Mouse (Mus musculus) left cerebral cortex, adult 9 months (tissue): ENCODE data around the gene Cnot4.

Source experiments
- DNase-seq, 2 experiments: peaks; one replicate each; pipeline ENCODE4 v3.0.0; 2022; ENCODE audit warnings: low spot score in 2 of 2

The Cnot4 gene

DNA sequence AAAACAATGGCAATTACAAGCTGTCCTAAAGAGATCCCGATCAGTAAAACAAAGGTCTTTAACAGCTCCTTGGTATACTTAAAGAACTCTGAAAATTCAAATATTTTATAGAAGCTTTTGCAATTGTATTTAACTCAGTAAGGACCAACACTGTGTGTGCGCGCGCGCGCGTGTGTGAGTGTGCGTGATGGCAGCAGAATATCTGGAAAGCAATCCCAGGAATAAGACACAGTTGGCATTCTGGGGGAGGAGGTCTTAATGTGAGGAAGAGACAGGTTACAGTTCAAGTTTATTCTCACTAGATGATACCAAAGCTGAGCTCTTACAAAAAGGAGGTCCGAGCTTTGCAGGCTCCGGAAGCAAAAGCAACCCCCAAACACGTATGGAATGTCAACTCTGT is 100.2 kb downstream of the Cnot4 start:
- no peak for DNase-seq

DNA sequence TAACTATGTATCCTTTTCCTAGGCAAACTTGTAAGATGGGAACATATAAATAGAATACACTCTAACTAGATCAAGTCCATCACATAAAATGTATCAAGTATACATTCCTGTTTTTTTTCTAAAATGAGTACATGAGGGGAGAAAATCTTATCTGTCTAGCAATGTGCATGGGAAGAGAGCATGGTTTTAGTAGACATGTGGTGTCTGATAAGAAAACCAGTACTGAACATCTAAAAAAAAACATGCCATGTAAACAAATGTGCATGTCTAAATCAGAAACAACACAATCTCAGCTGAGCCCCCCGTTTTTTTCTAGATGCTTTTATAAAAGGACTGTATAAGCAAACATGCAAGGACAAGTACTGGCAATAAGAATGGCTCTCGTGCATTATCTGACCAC is 100.8 kb downstream of the Cnot4 start:
- DNase-seq: no peak

DNA sequence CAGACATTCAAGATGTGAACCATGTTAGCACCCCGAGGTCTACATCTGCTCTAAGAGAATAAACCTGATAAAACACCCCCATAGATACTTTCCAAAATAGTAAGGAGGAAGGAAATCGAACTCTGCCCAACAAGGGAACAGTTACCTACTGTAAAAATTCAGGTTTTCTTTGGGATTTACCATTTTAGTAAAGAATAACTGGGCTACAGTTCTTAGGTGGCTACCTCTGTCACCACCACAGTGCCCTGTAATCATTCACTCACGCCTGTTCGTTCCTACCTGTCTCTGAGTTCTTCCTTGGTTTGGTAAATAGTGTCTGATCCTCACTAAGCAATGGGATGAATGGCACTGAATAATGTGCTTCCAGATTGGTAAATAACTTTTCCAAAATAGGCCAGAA is 102.7 kb downstream of the Cnot4 start:
- no peak for DNase-seq

- no peak for DNase-seq
These were observed 103.3 kb downstream of the Cnot4 start for GRCm38 (mm10) chr6:35030226-35030625.

DNA sequence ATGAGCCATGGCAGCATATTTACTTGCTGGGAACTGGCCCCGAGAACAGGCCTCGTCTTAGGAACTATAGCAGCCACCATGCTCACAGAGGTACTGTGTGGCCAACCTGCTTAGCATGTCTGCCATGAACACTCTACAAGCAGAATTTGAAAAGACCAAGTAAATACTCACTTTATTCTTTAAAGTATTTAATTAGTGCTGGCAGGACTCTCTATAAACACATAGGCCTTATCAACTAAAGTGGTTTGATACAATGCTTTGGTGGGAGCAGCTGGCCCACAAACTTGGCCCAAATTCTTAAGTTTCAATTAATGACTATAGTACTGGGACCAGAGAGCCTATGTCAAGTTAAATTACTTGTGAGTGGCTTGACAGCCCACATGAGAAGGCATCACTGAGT is 105.5 kb downstream of the Cnot4 start:
- DNase-seq: no peak

DNA sequence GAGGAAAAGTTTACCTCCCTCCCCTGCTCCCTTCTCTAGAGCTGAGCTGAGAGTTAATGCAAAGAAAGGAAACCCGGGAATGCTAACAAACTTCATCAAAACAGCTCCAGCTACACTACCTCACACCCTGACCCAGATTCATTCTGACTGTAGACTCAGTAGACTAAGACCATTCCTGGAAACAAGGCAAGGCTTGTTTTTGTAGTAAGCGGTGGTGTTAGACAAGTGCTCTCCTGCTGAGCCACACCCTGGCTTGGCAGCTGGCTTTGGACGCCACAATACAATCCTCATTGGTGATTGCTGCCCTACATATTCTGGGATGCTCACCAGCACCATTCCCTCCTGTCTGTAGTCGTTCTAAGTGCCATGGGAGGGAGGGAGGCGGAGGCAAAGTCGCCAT is 106.3 kb downstream of the Cnot4 start:
- no peak for DNase-seq

- no peak for DNase-seq
These were observed 116.9 kb downstream of the Cnot4 start for GRCm38 (mm10) chr6:35016624-35017023.

DNA sequence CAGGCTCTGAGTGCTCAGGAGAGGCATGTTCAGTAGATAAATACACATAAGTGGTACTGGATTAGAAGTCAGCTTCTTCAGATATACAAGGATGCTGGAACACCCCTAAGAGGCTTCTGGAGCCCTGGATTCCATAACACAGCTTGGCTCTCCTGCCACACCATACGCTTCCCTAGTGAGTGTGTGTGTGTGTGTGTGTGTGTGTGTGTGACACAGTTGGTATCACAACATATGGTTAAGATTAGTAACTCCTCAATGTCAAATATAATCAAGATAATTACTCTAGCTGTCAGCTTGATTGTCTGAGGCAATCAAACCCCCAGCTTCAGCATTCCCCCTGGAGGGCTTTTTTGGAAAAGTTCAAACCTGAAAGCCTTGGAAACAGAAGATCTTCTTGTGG is 121.6 kb downstream of the Cnot4 start:
- DNase-seq: no peak

DNA sequence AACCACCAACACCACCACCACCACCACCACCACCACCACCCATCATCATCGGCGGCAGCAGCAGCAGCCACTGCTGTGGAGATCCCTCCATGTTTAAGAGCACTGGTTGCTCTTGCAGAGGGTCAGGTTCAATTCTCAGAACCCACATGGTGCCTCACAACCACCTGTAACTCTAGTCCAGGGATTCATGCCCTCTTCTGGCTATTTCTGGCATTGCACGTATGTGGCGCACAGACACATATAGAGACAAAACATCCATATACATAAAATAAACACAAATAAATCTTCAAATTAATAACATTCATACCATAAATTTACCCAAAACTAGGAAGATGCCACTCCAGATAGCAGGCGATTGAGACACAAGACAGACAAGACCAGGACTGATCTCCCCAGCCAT is 122.8 kb downstream of the Cnot4 start:
- DNase-seq: no peak

GRCm38 (mm10) chr6:35002261-35002669 is 131.3 kb downstream of the Cnot4 start:
- peak; percentile 36 to 68 for DNase-seq

GRCm38 (mm10) chr6:34999101-34999500 is 134.4 kb downstream of the Cnot4 start:
- peak; percentile 13 to 60 for DNase-seq

GRCm38 (mm10) chr6:34996496-34996895 is 137.0 kb downstream of the Cnot4 start:
- DNase-seq: no peak

DNA sequence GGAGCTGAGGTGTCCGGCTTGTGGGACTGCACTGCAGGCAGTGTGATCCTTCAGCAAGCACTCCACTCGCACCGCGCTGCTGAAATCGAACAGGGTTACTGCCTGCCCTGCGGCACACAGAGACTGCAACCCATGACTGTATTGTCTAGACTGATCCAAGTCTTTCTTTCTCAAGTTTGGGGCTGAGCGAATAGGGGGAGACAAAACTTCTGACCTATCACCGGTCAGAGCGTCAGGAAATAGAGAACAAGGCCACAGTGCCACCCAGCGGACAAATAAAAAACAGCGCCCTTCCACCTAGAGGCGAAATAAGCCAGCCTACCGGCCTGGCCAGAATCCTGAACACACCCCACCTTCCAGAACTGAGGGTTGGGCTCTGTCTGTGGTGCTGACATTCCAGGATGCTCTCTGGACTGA is 138.3 kb downstream of the Cnot4 start:
- DNase-seq: peak in 1 of 2 experiments; percentile 78

GRCm38 (mm10) chr6:34994692-34995091 is 138.8 kb downstream of the Cnot4 start:
- no peak for DNase-seq

DNA sequence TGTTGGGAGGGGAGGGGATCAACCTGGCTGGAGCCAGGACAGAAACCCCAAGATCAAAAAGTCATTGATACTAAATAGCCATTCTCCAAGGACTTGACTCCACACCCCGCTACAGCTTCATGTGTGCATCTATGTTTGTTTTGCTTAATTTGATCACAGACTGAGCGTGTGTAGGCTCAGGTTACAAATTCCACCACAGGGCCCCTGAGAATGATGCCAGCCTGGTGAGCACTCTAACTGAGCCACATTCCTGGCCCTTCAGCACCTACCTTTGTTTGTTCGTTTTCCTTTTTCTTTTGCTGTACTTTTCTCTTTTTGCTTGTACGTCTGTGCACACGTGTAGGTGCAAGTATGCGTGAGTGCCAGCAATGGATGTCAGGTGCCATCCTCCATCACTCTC is 144.3 kb downstream of the Cnot4 start:
- no peak for DNase-seq

DNA sequence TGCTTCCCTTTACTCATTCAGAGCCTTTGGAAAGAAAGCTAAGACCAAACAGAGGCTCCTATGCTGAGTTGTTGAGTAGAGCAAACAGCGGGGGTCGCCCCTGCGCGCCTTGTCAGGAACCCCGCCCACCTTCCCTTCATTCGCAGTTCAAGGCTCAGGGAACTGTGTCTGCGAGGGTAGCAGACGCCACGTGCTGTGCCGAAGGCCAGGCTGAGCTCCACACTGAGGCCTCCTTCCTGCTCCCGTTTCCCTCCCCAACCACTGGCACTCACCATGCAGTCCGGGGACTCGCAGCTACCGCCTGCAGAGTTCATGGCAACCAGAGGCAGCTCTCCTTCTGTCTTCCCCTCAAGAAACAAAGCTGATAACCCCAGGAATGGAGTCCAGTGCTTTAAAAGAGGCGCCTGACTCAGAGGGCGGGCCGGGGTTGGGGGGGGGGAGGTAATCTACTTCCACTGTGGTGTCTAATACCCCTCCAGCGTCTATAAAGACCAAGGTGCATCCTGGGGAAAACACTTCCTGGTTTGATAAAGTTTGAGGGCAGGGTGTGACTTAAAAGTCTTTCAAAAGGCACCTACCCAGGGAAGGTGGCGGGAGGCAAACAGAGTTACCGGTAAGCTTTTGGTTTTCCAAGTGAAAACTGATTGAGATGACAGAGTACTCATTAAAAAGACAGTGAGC is 145.3 kb downstream of the Cnot4 start, which contains the start of gene Slc23a4:
Gene Slc23a4, minus strand, starts transcription at position 324 of the 681 bp plus-strand sequence.
- no peak for DNase-seq

DNA sequence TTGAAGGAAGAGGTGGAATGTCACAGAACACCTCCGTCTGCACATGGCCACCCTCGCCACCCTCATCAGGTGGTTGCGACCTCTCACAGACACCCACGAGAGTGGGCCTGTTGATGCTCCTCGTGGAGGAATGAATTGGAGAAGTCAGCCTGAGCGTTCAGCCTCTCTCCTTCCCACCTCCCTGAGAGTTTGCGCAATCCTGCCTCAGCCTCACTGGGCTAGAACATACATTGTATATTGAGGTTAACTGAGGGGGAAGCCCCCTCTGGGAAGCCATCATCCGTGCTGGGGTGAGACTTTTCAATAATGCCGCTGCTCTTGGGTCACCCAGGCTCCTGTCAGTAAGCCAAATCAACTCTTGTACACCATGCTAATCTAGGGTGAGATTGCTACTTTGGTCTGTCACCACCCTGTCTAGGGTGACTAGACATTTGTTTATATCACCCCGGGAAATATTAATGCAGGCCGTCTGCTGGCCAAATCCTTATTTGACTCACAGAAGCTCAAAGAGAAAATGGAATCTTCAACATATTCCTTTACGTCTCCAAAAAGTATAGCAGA is 146.4 kb downstream of the Cnot4 start:
- no peak for DNase-seq

DNA sequence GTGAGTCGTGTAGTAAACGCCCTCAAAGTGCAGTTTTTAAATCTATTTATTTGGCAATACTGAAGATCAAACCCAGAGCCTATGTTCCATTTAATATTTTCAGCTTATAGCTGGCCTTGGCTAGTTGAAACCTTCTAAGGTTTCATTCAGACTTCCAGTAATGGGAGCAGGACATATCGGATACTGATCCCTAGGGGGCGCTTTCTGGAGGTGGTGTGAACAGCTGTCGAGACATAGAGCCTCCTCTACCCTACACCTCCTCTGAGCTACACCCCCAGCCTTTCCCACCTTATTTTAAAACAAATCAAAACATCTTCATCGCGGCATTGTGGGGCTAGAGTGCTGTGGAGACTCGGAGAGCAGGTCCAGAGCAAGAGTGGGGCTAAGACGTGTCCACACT is 152.9 kb downstream of the Cnot4 start:
- DNase-seq: no peak

- DNase-seq: no peak
These were observed 154.2 kb downstream of the Cnot4 start for GRCm38 (mm10) chr6:34979291-34979690.
